8 mouse cellular contexts compared by ENCODE assay signal in genomic region chr1:24678205-24678917, GRCm38 (mm10). TPM values are rescaled to one million over a fixed set of nuclear protein-coding genes. Genes with fewer than 3 reads are reported as not detected.
DNase-seq lines count a peak whose midpoint lies in the region; ATAC-seq lines count a peak whose summit lies in the region.

Gene Lmbrd1 (plus strand): TSS chr1:24678630.

- peak within 1 kb of the TSS; percentile 39 for H3K27ac ChIP-seq in lung, embryonic 16.5 days (ENCODE audit: low read length)

- H3K9me3 ChIP-seq in lung, embryonic 16.5 days (ENCODE audit: control insufficient read depth, low read length), result no peaks in the 10 kb centered on the region

- peak; percentile 88 to 91 for ATAC-seq in hematopoietic stem cell, adult 5-6 weeks (replicated peaks in 1 of 2; ENCODE audit: insufficient read depth in 1 of 2, low FRiP score in 2 of 2, low TSS enrichment in 1 of 2, low read depth in 1 of 2, poor library complexity in 2 of 2, severe bottlenecking in 2 of 2)
- peak; percentile 92 for ATAC-seq in lung, embryonic 16.5 days (ENCODE audit: low read depth)

- H3K9ac ChIP-seq in lung, embryonic 16.5 days (ENCODE audit: low read length), result peak within 1 kb of the TSS; percentile 90

- H3K27me3 ChIP-seq in lung, embryonic 16.5 days (ENCODE audit: control insufficient read depth, insufficient read depth, low read depth, low read length), result no peaks in the 10 kb centered on the region

- H3K36me3 ChIP-seq in lung, embryonic 16.5 days (ENCODE audit: control insufficient read depth, insufficient read depth, low read length), result no peaks in the 10 kb centered on the region

- 2% methylated on average over 30 of the region's 54 CpGs for WGBS in lung, embryonic 16.5 days

- H3K4me3 ChIP-seq in lung, embryonic 16.5 days (ENCODE audit: low read length), result peak within 1 kb of the TSS; percentile 69

- peak within 1 kb of the TSS; percentile 79 for H3K4me2 ChIP-seq in lung, embryonic 16.5 days (ENCODE audit: low read depth, low read length)

- H3K4me1 ChIP-seq in lung, embryonic 16.5 days (replicated peaks; ENCODE audit: control insufficient read depth, insufficient read depth, low read length), result peaks cover 3% of the 10 kb centered on the region; the same call in 1 of the 2 replicates

- DNase-seq in MEL-GATA-1-ER (ENCODE audit: extremely low read depth, low read depth), result peak; percentile 69
- DNase-seq in cerebellum, adult 8-10 months, result peak; percentile 95
- peak; percentile 90 for DNase-seq in forelimb bud, embryonic 11.5 days (ENCODE audit: low read depth, low spot score)
- DNase-seq in layer of hippocampus, adult 9-10 months (ENCODE audit: low spot score), result peak; percentile 93
- DNase-seq in ovary, postnatal 10 days (ENCODE audit: low spot score), result peak; percentile 88
- DNase-seq in thymus, postnatal 10 days (ENCODE audit: low spot score in 2 of 2), result peak; percentile 89 to 97

RNA-seq across cellular contexts. Expression of gene Lmbrd1, which starts in this region (rescaled TPM):
- total RNA-seq in hematopoietic stem cell, adult 5-6 weeks (2017), result 12.0 and 23.3 TPM in 2 replicates
- 32.9 and 37.2 TPM in 2 replicates for polyA plus RNA-seq in lung, embryonic 16.5 days (2015; fragmentation: Nextera tagmentation; extraction: Ambion mirVana)

Comparison
In these comparisons a context has a peak if more than half of its experiments do, and no peak if none do; other contexts are left out.
1. Peak in every context shown above with its lines: DNase-seq, ATAC-seq, H3K4me3 ChIP-seq and H3K27ac ChIP-seq.